Mouse (Mus musculus): ENCODE results near the gene Moxd2. TPM values are rescaled to one million over a fixed set of nuclear protein-coding genes. Genes with fewer than 3 reads are reported as not detected.

Gene Moxd2
- under 1 TPM; 0.18 to 0.25 TPM for polyA plus RNA-seq (2017; shearing (Covaris generic))

GRCm38 (mm10) chr6:40887394-40887793 is at the start of gene Moxd2:
Gene Moxd2, minus strand, starts transcription at chr6:40887494.

GRCm38 (mm10) chr6:40900287-40900686 is 13.0 kb upstream of the Moxd2 start, which contains the start of gene Prss58:
Gene Prss58, minus strand, starts transcription at chr6:40900387.

Other genes with a start within 250 kb of the Moxd2 start
- not detected for gene Prss58, start 12.9 kb upstream of the Moxd2 start, polyA plus RNA-seq (2017; shearing (Covaris generic))
- gene 1700074P13Rik, start 53.1 kb upstream of the Moxd2 start, polyA plus RNA-seq (2017; shearing (Covaris generic)), result not detected
- not detected for gene Gm4744, start 64.4 kb upstream of the Moxd2 start, polyA plus RNA-seq (2017; shearing (Covaris generic))
- not detected for gene 1810009J06Rik, start 77.3 kb upstream of the Moxd2 start, polyA plus RNA-seq (2017; shearing (Covaris generic))
- not detected for gene Gm2663, start 112.0 kb upstream of the Moxd2 start, polyA plus RNA-seq (2017; shearing (Covaris generic))
- gene 2210010C04Rik, start 148.0 kb upstream of the Moxd2 start, polyA plus RNA-seq (2017; shearing (Covaris generic)), result under 1 TPM in 1 of 2 experiments, not detected in 1; 0.10 TPM